Mouse (Mus musculus) liver, embryonic 11.5 days (tissue): ENCODE measurements around the gene Ifrd2. TPM values are rescaled to one million over a fixed set of nuclear protein-coding genes. Genes with fewer than 3 reads are reported as not detected.

Source experiments
- ATAC-seq: fragments of 200-750 bp; cut with Nextera tagmentation; replicated peaks from 2 replicates; pipeline ENCODE4 v1.8.0; 2017; ENCODE audit warnings: moderate number of reproducible peaks, mild to moderate bottlenecking, moderate TSS enrichment, moderate library complexity; ENCODE audit not compliant: low FRiP score
- DNase-seq: peaks from one replicate; pipeline ENCODE4 v3.0.0-alpha.2; 2017; ENCODE audit warnings: low spot score
- H3K27ac ChIP-seq: fragments of 300-500 bp; sonication (generic); 2 replicates; pipeline ENCODE4 v1.5.1; 2014; ENCODE audit warnings: mild to moderate bottlenecking, low read depth, low read length, control low read depth
- H3K27me3 ChIP-seq: fragments of 300-500 bp; sonication (generic); replicated peaks from 2 replicates; pipeline ENCODE4 v1.6.1; 2014; ENCODE audit warnings: low read length, mixed read lengths; ENCODE audit not compliant: control insufficient read depth, insufficient read depth
- H3K36me3 ChIP-seq: fragments of 300-500 bp; sonication (generic); 2 replicates; pipeline ENCODE4 v1.6.1; 2014; ENCODE audit warnings: mild to moderate bottlenecking, low read length, moderate library complexity, mixed read lengths; ENCODE audit not compliant: control insufficient read depth, insufficient read depth
- H3K4me1 ChIP-seq: fragments of 300-500 bp; sonication (generic); replicated peaks from 2 replicates; pipeline ENCODE4 v1.6.1; 2014; ENCODE audit warnings: low read length, mixed read lengths; ENCODE audit not compliant: control insufficient read depth, insufficient read depth
- H3K4me2 ChIP-seq: fragments of 300-500 bp; sonication (generic); 2 replicates; pipeline ENCODE4 v1.6.1; 2014; ENCODE audit warnings: mild to moderate bottlenecking, control low read depth, moderate library complexity
- H3K4me3 ChIP-seq: fragments of 300-500 bp; sonication (generic); 2 replicates; pipeline ENCODE4 v1.5.1; 2014; ENCODE audit warnings: low read depth, low read length, control low read depth
- H3K9ac ChIP-seq: fragments of 300-500 bp; sonication (generic); 2 replicates; pipeline ENCODE4 v1.6.1; 2014; ENCODE audit warnings: low read depth, low read length, control low read depth
- H3K9me3 ChIP-seq: fragments of 300-500 bp; sonication (generic); 2 replicates; pipeline ENCODE4 v1.6.1; 2016; ENCODE audit warnings: low read length, inconsistent platforms, mixed read lengths; ENCODE audit not compliant: control insufficient read depth
- WGBS: fragments of 180-500 bp; shearing (Covaris S2); extraction: QIAGEN DNeasy Blood & Tissue Kit; methylation state at CpG from one replicate; pipeline ENCODE4 v1.1.7; 2014; 5-methylcytosine and 5-hydroxymethylcytosine counted together
- polyA plus RNA-seq: library from polyadenylated mRNA; unstranded; fragments of >200 nt; fragmentation: Nextera tagmentation; extraction: Ambion mirVana; gene quantifications from 2 replicates; pipeline ENCODE4 v1.2.1, GENCODE M21; 2014

Ifrd2 gene
- polyA plus RNA-seq = 219 and 230 TPM in 2 replicates

- Histone ChIP-seq H3K4me1 (peaks cover 41% of the 10 kb centered on the region), H3K27ac (peak within 1 kb of the TSS; percentile 98), H3K4me2 (peak within 1 kb of the TSS; percentile 83), H3K4me3 (peak within 1 kb of the TSS; percentile 91), H3K36me3 (peaks cover 33% of the 10 kb centered on the region), H3K27me3 (no peaks in the 10 kb centered on the region), H3K9me3 (no peaks in the 10 kb centered on the region), H3K9ac (peak within 1 kb of the TSS; percentile 96)
- WGBS = 11% methylated on average over 46 of the region's 46 CpGs
- peak; percentile 94 for DNase-seq
- peak; percentile 94 for ATAC-seq
Measured at GRCm38 (mm10) chr9:107586974-107587832, at the start of gene Ifrd2. TSS of gene Ifrd2 (plus strand) at chr9:107587642.

- Histone ChIP-seq H3K4me2 (no peak overlapping the region), H3K4me3 (no peak overlapping the region), H3K27ac (no peak overlapping the region), H3K9ac (no peak overlapping the region), H3K36me3 (peaks cover 28% of the 10 kb centered on the region), H3K27me3 (no peaks in the 10 kb centered on the region), H3K4me1 (peaks cover 34% of the 10 kb centered on the region), H3K9me3 (no peaks in the 10 kb centered on the region)
- WGBS = 91% methylated on average over 7 of the region's 7 CpGs
- DNase-seq (no peak), ATAC-seq (no peak)
Measured at GRCm38 (mm10) chr9:107538231-107538630, 49.2 kb upstream of the Ifrd2 start.

GRCm38 (mm10) chr9:107538711-107539110 is 48.7 kb upstream of the Ifrd2 start:
- WGBS = 91% methylated on average over 3 of the region's 3 CpGs
- H3K27me3 ChIP-seq = no peaks in the 10 kb centered on the region
- H3K4me2 ChIP-seq = no peak overlapping the region
- no peak for DNase-seq
- H3K4me1 ChIP-seq = peaks cover 34% of the 10 kb centered on the region
- no peak overlapping the region for H3K4me3 ChIP-seq
- no peak for ATAC-seq
- H3K9me3 ChIP-seq = no peaks in the 10 kb centered on the region
- H3K9ac ChIP-seq = no peak overlapping the region
- H3K27ac ChIP-seq = no peak overlapping the region
- H3K36me3 ChIP-seq = peaks cover 28% of the 10 kb centered on the region

GRCm38 (mm10) chr9:107539940-107540339 is 47.5 kb upstream of the Ifrd2 start:
- 90% methylated on average over 8 of the region's 8 CpGs for WGBS
- Histone ChIP-seq H3K4me3 (no peak overlapping the region), H3K36me3 (peaks cover 36% of the 10 kb centered on the region)

GRCm38 (mm10) chr9:107540420-107540819 is 47.0 kb upstream of the Ifrd2 start:
- no peak overlapping the region for H3K4me3 ChIP-seq
- H3K27me3 ChIP-seq = no peaks in the 10 kb centered on the region
- WGBS = 74% methylated on average over 4 of the region's 4 CpGs
- no peaks in the 10 kb centered on the region for H3K9me3 ChIP-seq
- ATAC-seq = no peak
- peaks cover 31% of the 10 kb centered on the region for H3K4me1 ChIP-seq
- no peak overlapping the region; the same call in 1 of the 2 replicates for H3K4me2 ChIP-seq
- DNase-seq = no peak
- H3K36me3 ChIP-seq = peaks cover 36% of the 10 kb centered on the region
- H3K9ac ChIP-seq = no peak overlapping the region
- H3K27ac ChIP-seq = no peak overlapping the region

More at GRCm38 (mm10) chr9:107539940-107540339, 47.5 kb upstream of the Ifrd2 start:
- Histone ChIP-seq H3K27me3 (no peaks in the 10 kb centered on the region), H3K4me1 (peaks cover 34% of the 10 kb centered on the region), H3K9me3 (no peaks in the 10 kb centered on the region), H3K4me2 (no peak overlapping the region; the same call in 1 of the 2 replicates), H3K27ac (no peak overlapping the region), H3K9ac (no peak overlapping the region)
- DNase-seq (no peak), ATAC-seq (no peak)

GRCm38 (mm10) chr9:107541005-107541404 is 46.4 kb upstream of the Ifrd2 start:
- no peak overlapping the region for H3K9ac ChIP-seq
- WGBS = 42% methylated on average over 10 of the region's 10 CpGs
- peaks cover 25% of the 10 kb centered on the region for H3K4me1 ChIP-seq
- H3K36me3 ChIP-seq = peaks cover 36% of the 10 kb centered on the region
- DNase-seq (no peak), ATAC-seq (no peak)
- no peaks in the 10 kb centered on the region for H3K27me3 ChIP-seq
- no peak overlapping the region for H3K27ac ChIP-seq
- peak overlapping the region; percentile 74 for H3K4me3 ChIP-seq
- H3K4me2 ChIP-seq = peak overlapping the region; percentile 97
- no peaks in the 10 kb centered on the region for H3K9me3 ChIP-seq

GRCm38 (mm10) chr9:107541474-107542351 is 45.7 kb upstream of the Ifrd2 start, which contains the start of the genes Cyb561d2 and Nprl2:
TSS of gene Cyb561d2 (minus strand) at chr9:107542193.
TSS of gene Nprl2 (plus strand) at chr9:107542226.
- WGBS = under 1% methylated on average over 46 of the region's 46 CpGs
- Histone ChIP-seq H3K9me3 (no peaks in the 10 kb centered on the region), H3K4me2 (peak within 1 kb of the TSS; percentile 97), H3K27me3 (no peaks in the 10 kb centered on the region), H3K4me3 (peak within 1 kb of the TSS; percentile 74), H3K9ac (peak within 1 kb of the TSS; percentile 75), H3K36me3 (peaks cover 35% of the 10 kb centered on the region), H3K4me1 (peaks cover 20% of the 10 kb centered on the region), H3K27ac (peak within 1 kb of the TSS; percentile 26)
- ATAC-seq (peak; percentile 86), DNase-seq (peak; percentile 96)

GRCm38 (mm10) chr9:107542352-107542686 is 45.1 kb upstream of the Ifrd2 start:
- Histone ChIP-seq H3K4me1 (peaks cover 20% of the 10 kb centered on the region), H3K9ac (peak overlapping the region; percentile 75), H3K9me3 (no peaks in the 10 kb centered on the region), H3K27me3 (no peaks in the 10 kb centered on the region), H3K36me3 (peaks cover 31% of the 10 kb centered on the region), H3K27ac (peak overlapping the region; percentile 26; the same call in 1 of the 2 replicates), H3K4me2 (peak overlapping the region; percentile 97), H3K4me3 (peak overlapping the region; percentile 74)
- ATAC-seq (peak; percentile 3; the same call in 1 of the 2 replicates), DNase-seq (no peak)
- WGBS = 1% methylated on average over 11 of the region's 11 CpGs
